Mouse (Mus musculus) embryo, embryonic 11.5 days (tissue): ENCODE results near the gene Sulf2.

Experiments used
- DNase-seq: peaks from one replicate; pipeline ENCODE4 v3.0.0-alpha.2; 2012; ENCODE audit warnings: low read depth, low spot score

Sulf2 gene

GRCm38 (mm10) chr2:166175552-166176136 lies 20.2 kb upstream of the Sulf2 start:
- DNase-seq, result no peak

DNA sequence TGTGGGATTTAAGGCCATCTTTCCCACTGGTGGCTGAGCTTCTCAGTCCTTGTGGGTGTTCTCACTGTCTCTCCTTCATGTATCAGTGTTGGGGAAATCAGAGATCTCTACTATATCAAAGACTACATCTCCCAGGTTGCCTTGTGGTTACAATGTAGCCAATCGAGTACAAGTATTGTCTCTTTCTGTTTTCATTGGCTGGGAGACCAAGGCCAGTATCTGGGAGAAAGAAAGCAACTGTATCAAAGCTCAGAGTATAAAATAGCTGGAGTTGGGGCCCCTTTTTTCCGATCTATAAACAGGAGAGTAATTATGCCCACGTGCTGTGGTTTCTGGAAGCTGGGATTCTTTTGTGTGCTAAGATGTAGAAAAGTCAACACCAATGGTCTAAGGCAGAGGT lies 19.7 kb upstream of the Sulf2 start:
- no peak for DNase-seq

DNA sequence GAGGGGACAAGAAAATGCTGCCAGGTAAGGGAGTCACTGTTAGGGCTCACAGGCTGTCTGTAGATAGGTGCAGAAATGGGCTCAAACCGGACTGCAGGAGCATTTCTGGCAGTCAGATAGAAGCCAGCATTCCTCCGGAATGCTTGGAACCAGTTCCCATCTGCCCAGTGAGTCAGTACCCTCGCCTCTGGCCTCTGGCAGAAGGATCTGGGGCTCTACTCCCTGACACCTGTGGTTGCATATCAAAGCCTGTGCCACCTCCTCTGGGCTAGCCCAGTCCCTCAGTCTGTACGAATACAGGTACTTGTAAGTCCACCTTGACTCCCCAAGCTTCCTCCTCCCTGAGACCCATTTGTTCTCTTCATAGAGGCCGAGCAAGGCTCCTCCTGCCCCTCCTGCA lies 17.7 kb upstream of the Sulf2 start:
- no peak for DNase-seq

- DNase-seq, result no peak
Observed at GRCm38 (mm10) chr2:166170173-166170572, 14.7 kb upstream of the Sulf2 start.

GRCm38 (mm10) chr2:166168868-166169267 lies 13.4 kb upstream of the Sulf2 start:
- no peak for DNase-seq

DNA sequence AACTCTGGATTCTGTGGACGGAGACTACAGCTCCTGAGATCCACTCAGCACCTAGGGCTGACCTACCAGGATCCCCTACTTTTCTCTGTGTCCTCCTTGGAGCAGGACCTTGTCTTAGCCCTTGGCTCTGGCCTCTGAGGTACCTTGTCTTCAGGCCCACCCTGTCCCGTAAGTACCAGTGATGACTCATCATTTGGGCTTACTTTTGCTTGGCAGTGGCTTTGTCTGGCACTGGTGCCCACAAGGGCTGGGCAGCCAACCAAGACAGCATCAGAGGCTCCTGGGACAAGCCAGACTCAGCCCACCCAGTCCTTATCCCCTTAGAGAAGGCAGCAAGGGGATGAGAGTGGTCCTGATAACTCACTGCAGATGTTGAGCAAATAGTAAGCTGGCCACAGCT lies 11.9 kb upstream of the Sulf2 start:
- no peak for DNase-seq

- no peak for DNase-seq
Observed at GRCm38 (mm10) chr2:166165396-166165795, 9.9 kb upstream of the Sulf2 start.

- no peak for DNase-seq
Observed at GRCm38 (mm10) chr2:166164601-166165000, 9.1 kb upstream of the Sulf2 start.

DNA sequence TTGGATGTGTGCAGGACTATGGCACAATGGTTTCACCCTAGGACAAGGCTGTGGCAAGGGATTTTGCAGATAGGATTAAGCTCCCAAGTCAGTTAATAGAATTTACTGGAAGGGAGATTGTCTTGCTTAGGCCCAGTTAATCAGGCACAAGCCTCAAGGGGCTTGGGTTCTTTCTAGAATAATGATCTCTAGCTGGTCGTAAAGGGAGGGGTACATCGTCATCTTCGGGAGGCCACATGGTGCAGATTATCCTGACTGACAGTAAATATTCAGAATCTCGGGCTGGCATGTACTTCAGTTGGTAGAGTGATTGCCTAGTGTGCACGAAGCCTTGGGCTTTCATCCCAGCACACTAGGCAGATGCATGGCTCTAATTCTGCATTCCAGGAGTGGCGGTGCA lies 8.5 kb upstream of the Sulf2 start:
- no peak for DNase-seq

- no peak for DNase-seq
Observed at GRCm38 (mm10) chr2:166163252-166163651, 7.8 kb upstream of the Sulf2 start.

- no peak for DNase-seq
Observed at GRCm38 (mm10) chr2:166162160-166162559, 6.7 kb upstream of the Sulf2 start.

DNA sequence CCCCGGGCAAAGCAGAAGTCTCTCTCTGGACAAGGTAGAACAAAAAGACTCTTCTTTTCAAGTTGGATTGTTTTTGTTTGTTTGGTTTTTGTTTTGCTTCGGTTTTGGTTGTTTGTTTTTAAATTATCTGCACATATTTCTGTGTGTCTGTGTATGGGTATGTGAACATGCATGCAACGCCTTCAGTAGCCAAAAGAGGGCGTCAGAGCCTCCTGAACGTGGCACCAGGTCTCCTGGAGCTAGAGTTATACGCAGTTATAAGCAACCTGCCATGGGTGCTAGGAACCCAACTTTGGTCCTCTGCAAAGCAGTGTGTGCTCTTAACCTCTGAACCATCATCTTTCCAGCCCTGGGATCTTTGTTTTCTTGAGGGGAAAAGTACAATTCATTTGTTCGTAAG lies 3.8 kb upstream of the Sulf2 start:
- no peak for DNase-seq

DNA sequence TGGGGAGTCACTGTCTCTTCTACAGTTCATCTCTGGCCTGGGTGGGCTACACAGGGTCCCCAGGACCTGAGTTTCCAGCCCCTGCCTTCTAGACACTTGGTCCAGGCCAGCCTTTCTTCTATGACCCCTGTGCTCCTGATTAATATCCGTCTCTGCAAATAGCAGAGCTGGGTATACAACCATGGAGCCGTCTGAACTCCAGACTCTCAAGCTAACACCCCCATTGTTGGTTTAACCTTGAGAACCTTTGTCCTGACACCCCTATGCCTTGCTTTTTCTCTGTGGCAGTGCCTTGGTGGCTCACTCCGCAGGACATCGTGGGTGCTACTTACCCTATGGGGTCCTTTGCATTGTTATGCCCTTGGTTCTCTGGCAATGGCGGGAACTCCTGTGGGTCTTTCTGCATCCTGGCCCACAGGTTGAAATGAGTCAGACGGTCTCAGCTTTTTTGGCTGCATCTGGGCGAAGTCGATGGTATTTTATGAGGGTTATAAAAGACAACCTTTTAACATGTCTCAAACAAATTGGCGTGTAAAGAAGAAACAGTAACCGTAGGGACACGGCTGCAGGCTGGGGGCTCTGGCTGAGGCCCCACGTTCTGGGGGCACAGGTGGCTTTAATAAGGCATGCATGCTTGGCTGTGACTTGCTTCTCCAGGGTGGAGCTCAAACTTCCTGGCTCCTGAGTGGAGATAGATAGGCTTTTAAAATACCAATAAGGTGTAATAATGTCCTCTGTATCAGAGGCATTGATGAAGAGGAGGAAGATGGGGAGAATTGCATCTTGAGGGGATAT lies 2.5 kb upstream of the Sulf2 start:
- no peak for DNase-seq

- DNase-seq, result no peak
Observed at GRCm38 (mm10) chr2:166157144-166157543, 1.7 kb upstream of the Sulf2 start.

GRCm38 (mm10) chr2:166156122-166156521 lies 659 bp upstream of the Sulf2 start:
- DNase-seq, result no peak

GRCm38 (mm10) chr2:166154749-166155453 lies 562 bp downstream of the Sulf2 start:
- DNase-seq, result no peak

DNA sequence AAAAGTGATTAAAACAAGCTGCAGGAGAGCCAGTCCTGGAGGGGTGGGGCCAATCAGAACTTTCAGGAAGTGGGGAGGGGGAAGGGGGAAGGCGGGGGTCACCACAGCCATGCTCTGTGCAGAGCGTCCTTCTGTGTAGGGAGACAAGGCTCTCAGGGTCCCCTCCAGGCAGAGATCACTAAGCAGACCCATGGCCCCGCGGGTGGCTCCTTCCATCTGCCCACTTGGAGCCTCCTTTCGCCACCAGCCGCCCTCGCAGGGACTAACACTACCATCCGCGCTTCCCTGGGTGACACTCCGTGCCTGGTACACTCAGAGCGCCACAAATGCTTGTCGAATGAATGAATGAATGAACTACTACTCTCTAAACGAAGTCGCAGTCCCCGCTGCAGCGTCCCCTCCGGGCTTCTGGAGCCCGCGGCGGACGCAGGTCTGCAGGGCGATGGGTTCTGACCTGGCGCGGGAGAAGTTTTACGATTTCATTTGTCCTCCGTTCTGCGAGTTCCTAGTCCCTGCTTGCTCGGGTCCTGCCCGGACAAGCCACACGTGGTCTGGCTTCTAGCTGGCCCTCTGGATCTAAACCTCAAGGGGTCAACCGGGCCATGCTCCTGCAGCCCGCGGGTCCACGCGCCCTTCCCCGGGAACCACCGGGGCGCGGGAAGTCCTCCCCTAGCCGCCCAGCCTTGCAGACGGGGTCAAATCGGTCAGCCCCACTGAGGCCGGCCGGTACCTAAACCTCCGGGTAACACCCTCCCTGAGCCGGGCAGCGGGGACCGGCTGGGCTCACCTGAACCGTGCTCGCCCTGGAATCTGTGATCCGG lies 1.4 kb downstream of the Sulf2 start:
- no peak for DNase-seq

DNA sequence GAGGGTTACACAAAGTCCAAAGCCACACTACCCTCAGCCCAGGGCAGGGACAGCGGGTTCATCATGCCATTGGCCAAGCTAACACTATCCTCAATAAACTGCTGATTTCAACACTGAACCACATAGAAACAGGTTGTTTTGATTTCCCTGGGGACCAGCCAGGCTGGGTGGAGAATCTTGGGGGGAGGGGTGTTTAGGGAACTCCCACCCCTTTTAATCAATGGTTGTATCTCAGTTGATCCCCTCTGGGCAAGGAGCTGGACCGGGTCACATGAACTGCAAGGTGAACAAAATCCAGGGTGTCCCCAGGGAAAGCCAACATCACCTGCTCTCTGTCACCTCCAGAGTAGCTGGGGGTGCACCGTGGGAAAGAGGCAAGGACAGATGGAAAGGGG lies 2.1 kb downstream of the Sulf2 start:
- DNase-seq, result no peak

DNA sequence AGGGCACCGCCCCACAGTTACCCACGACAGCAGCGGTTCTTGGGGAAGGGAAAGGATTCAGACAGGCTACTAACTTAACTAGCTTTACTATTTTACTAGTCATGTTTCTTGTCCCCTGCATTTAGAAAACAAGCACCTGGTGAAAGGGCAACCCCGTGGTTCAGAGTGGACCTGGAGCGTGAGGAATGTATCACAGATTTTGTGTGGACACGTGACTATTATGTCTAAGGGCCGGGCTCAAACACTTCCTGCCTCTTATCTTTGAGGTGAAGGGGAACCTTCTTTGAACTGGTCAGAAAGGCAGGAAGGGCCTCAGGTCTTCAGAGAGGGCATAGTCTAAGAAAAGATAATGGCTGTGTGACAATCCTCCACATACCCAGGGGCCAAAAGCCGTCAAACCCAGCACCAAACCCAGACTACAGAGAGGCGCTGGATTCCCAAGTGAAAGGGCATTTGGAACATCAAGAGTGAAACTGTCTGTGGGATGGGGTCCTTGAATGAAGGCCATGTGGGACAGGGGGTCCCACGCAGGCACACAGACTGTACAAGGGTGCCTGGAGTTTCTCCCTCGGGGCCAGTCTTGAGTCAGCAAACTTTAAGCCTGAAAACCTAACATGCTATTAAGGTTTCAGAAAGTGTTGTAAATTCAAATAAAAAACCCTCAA lies 2.6 kb downstream of the Sulf2 start:
- no peak for DNase-seq

- no peak for DNase-seq
Observed at GRCm38 (mm10) chr2:166151510-166152473, 3.7 kb downstream of the Sulf2 start.
